9 mouse cellular contexts compared by ENCODE assay signal in genomic region chr9:20662325-20662724, GRCm38 (mm10). TPM values are rescaled to one million over a fixed set of nuclear protein-coding genes. Genes with fewer than 3 reads are reported as not detected.
DNase-seq lines count a peak whose midpoint lies in the region; ATAC-seq and TF ChIP-seq lines count a peak whose summit lies in the region.
"Had no signal": no experiment of that assay in that cellular context is flagged by ENCODE, and none has a peak within 500 bp of the region (broad histone marks: within the 10 kb centered on the region; RNA-seq: fewer than 3 reads in every experiment).

No protein-coding gene starts in this region.

- no peak for TF ChIP-seq POLR2A in heart, adult 2 months (IDR thresholded peaks at IDR 0.05; ENCODE audit: insufficient read depth, low read depth, low read length)
- no peak for TF ChIP-seq POLR2A in embryonic fibroblast, embryonic 13.5 days (IDR thresholded peaks at IDR 0.05; ENCODE audit: low read depth, low read length)
- TF ChIP-seq POLR2A in spleen, adult 2 months (IDR thresholded peaks at IDR 0.05; ENCODE audit: low read depth, low read length), result no peak

- ATAC-seq in midbrain, embryonic 12.5 days (ENCODE audit: low FRiP score, low read depth), result no peak

- TF ChIP-seq EP300 in heart, adult 2 months (IDR thresholded peaks at IDR 0.05; ENCODE audit: insufficient read depth, low read depth, low read length), result no peak

- no peaks in the 10 kb centered on the region for H3K79me2 ChIP-seq in heart, adult 2 months (replicated peaks; ENCODE audit: control insufficient read depth, insufficient read depth, low read length)

- TF ChIP-seq CTCF in heart, adult 2 months (IDR thresholded peaks at IDR 0.05), result peak; percentile 95
- peak; percentile 80 for TF ChIP-seq CTCF in embryonic fibroblast, embryonic 13.5 days (IDR thresholded peaks at IDR 0.05; ENCODE audit: borderline replicate concordance, insufficient read depth, low read length)
- peak; percentile 91 for TF ChIP-seq CTCF in spleen, adult 2 months (IDR thresholded peaks at IDR 0.05; ENCODE audit: extremely low read depth, insufficient read depth, insufficient read length, insufficient replicate concordance)

- no peak overlapping the region for H3K4me3 ChIP-seq in heart, adult 2 months
- H3K4me3 ChIP-seq in heart, embryonic 10.5 days, result no peak overlapping the region
- no peak overlapping the region for H3K4me3 ChIP-seq in embryonic fibroblast, embryonic 13.5 days (ENCODE audit: insufficient read depth, low read length)
- no peak overlapping the region for H3K4me3 ChIP-seq in hindbrain, embryonic 10.5 days
- no peak overlapping the region for H3K4me3 ChIP-seq in midbrain, embryonic 12.5 days
- H3K4me3 ChIP-seq in spleen, adult 2 months (ENCODE audit: extremely low read depth, insufficient read depth, insufficient read length), result no peak overlapping the region
- H3K4me3 ChIP-seq: limb, embryonic 13.5 days had no signal

- no peaks in the 10 kb centered on the region for H3K27me3 ChIP-seq in heart, adult 2 months (ENCODE audit: control insufficient read depth, insufficient read depth, low read length)
- H3K27me3 ChIP-seq in heart, embryonic 10.5 days (ENCODE audit: insufficient read depth, poor library complexity, severe bottlenecking), result no peaks in the 10 kb centered on the region
- no peaks in the 10 kb centered on the region for H3K27me3 ChIP-seq in hindbrain, embryonic 10.5 days (ENCODE audit: insufficient read depth, poor library complexity, severe bottlenecking)
- H3K27me3 ChIP-seq in midbrain, embryonic 12.5 days, result no peaks in the 10 kb centered on the region
- no peaks in the 10 kb centered on the region for H3K27me3 ChIP-seq in spleen, adult 2 months (ENCODE audit: control insufficient read depth, insufficient read depth, low read length)
- H3K27me3 ChIP-seq: limb, embryonic 13.5 days had no signal

- H3K36me3 ChIP-seq in heart, adult 2 months (ENCODE audit: control insufficient read depth, insufficient read depth, low read length), result no peaks in the 10 kb centered on the region; the same call in 1 of the 2 replicates
- H3K36me3 ChIP-seq in heart, embryonic 10.5 days, result peaks cover 74% of the 10 kb centered on the region
- H3K36me3 ChIP-seq in hindbrain, embryonic 10.5 days, result peaks cover 81% of the 10 kb centered on the region
- peaks cover 68% of the 10 kb centered on the region for H3K36me3 ChIP-seq in midbrain, embryonic 12.5 days
- peaks cover 27% of the 10 kb centered on the region for H3K36me3 ChIP-seq in spleen, adult 2 months (ENCODE audit: control insufficient read depth, insufficient read depth, low read length)

- WGBS in heart, adult 2 months, result 50% methylated on average over 3 of the region's 3 CpGs
- 57% methylated on average over 3 of the region's 3 CpGs for whole genome bisulfite sequencing in heart, embryonic 10.5 days
- WGBS in hindbrain, embryonic 10.5 days, result 62% methylated on average over 3 of the region's 3 CpGs
- WGBS in midbrain, embryonic 12.5 days, result 56% methylated on average over 3 of the region's 3 CpGs
- 67% methylated on average over 3 of the region's 3 CpGs for WGBS in spleen, adult 2 months

- peak; percentile 51 to 75 for DNase-seq in heart, adult 2 months
- no peak for DNase-seq in heart, embryonic 10.5 days (ENCODE audit: low spot score)
- DNase-seq in ZHBTc4 (ENCODE audit: low read depth, low spot score), result peak; percentile 76
- peak; percentile 73 for DNase-seq in hindbrain, embryonic 10.5 days (ENCODE audit: low spot score)
- DNase-seq in left cerebral cortex, adult 8-10 months (ENCODE audit: low spot score in 2 of 2), result peak; percentile 66 to 69
- peak in 1 of 2 experiments; percentile 51 for DNase-seq in spleen, adult 2 months (ENCODE audit: low read depth in 1 of 2, low spot score in 2 of 2)

- H3K9me3 ChIP-seq in heart, embryonic 10.5 days, result no peaks in the 10 kb centered on the region
- H3K9me3 ChIP-seq in hindbrain, embryonic 10.5 days, result no peaks in the 10 kb centered on the region
- no peaks in the 10 kb centered on the region for H3K9me3 ChIP-seq in midbrain, embryonic 12.5 days
- H3K9me3 ChIP-seq: limb, embryonic 13.5 days had no signal

- H3K4me1 ChIP-seq in heart, adult 2 months (ENCODE audit: control insufficient read depth, insufficient read depth, low read length), result peaks cover 1% of the 10 kb centered on the region; the same call in 1 of the 2 replicates
- peaks cover 16% of the 10 kb centered on the region; the same call in 1 of the 2 replicates for H3K4me1 ChIP-seq in heart, embryonic 10.5 days
- no peaks in the 10 kb centered on the region for H3K4me1 ChIP-seq in embryonic fibroblast, embryonic 13.5 days (ENCODE audit: control insufficient read depth, insufficient read depth, low read length)
- H3K4me1 ChIP-seq in hindbrain, embryonic 10.5 days (replicated peaks), result peaks cover 48% of the 10 kb centered on the region
- peaks cover 44% of the 10 kb centered on the region for H3K4me1 ChIP-seq in midbrain, embryonic 12.5 days
- H3K4me1 ChIP-seq in spleen, adult 2 months (ENCODE audit: control insufficient read depth, insufficient read depth, insufficient read length), result no peaks in the 10 kb centered on the region

- intact Hi-C loops in heart, adult 2 months (cut with DNase I), result loop anchor here (5.0 kb wide), 2 partner anchors 65 to 170 kb away; no protein-coding TSS in a partner anchor

- no peak overlapping the region for H3K4me2 ChIP-seq in midbrain, embryonic 12.5 days (replicated peaks)
- H3K4me2 ChIP-seq: limb, embryonic 13.5 days had no signal

- no peak overlapping the region for H3K9ac ChIP-seq in heart, adult 2 months (ENCODE audit: low read depth, low read length)
- H3K9ac ChIP-seq in midbrain, embryonic 12.5 days (replicated peaks), result no peak overlapping the region
- H3K9ac ChIP-seq: limb, embryonic 13.5 days had no signal

- H3K27ac ChIP-seq in heart, adult 2 months, result no peak overlapping the region
- no peak overlapping the region for H3K27ac ChIP-seq in heart, embryonic 10.5 days
- no peak overlapping the region for H3K27ac ChIP-seq in embryonic fibroblast, embryonic 13.5 days (ENCODE audit: insufficient read depth, low read length)
- peak overlapping the region; percentile 69 for H3K27ac ChIP-seq in hindbrain, embryonic 10.5 days
- H3K27ac ChIP-seq in midbrain, embryonic 12.5 days (replicated peaks), result peak overlapping the region; percentile 71; the same call in 1 of the 2 replicates
- no peak overlapping the region for H3K27ac ChIP-seq in spleen, adult 2 months (ENCODE audit: insufficient read depth, low read length)
- H3K27ac ChIP-seq: limb, embryonic 13.5 days had no signal

RNA-seq across cellular contexts. Expression of gene Pin1, which starts 10.4 kb away (rescaled TPM):
- total RNA-seq in heart, adult 2 months (2021), result 10 to 100 TPM; 17.8 to 18.6 TPM
- 18.8 and 20.8 TPM in 2 replicates for polyA plus RNA-seq in heart, adult 2 months (2012; rRNA removed)
- polyA plus RNA-seq in heart, embryonic 10.5 days (2016; fragmentation: Nextera tagmentation; extraction: Ambion mirVana), result 68.6 and 80.2 TPM in 2 replicates
- 18.6 and 20.3 TPM in 2 replicates for polyA plus RNA-seq in embryonic fibroblast, embryonic 13.5 days (2011; ENCODE audit: insufficient read length, low read depth, missing spikeins)
- polyA plus RNA-seq in hindbrain, embryonic 10.5 days (2016; fragmentation: Nextera tagmentation; extraction: Ambion mirVana), result 83.7 and 88.6 TPM in 2 replicates
- 10 to 100 TPM; 32.7 to 37.5 (median 35.2) TPM for total RNA-seq in left cerebral cortex, adult 8-10 months (2022)
- 54.6 and 54.8 TPM in 2 replicates for polyA plus RNA-seq in midbrain, embryonic 12.5 days (2016; fragmentation: Nextera tagmentation; extraction: Ambion mirVana)
- 11.3 and 12.0 TPM in 2 replicates for polyA plus RNA-seq in spleen, adult 2 months (2012; rRNA removed)

RNA-seq across cellular contexts. Expression of gene Fbxl12, which starts 17.8 kb away (rescaled TPM):
- total RNA-seq in heart, adult 2 months (2021), result 10 to 100 TPM in 1 of 2 experiments, 1 to 10 TPM in 1; 8.8 to 10.3 TPM
- 16.6 and 17.9 TPM in 2 replicates for polyA plus RNA-seq in heart, adult 2 months (2012; rRNA removed)
- 22.2 and 23.0 TPM in 2 replicates for polyA plus RNA-seq in heart, embryonic 10.5 days (2016; fragmentation: Nextera tagmentation; extraction: Ambion mirVana)
- polyA plus RNA-seq in embryonic fibroblast, embryonic 13.5 days (2011; ENCODE audit: insufficient read length, low read depth, missing spikeins), result 18.3 and 18.9 TPM in 2 replicates
- polyA plus RNA-seq in hindbrain, embryonic 10.5 days (2016; fragmentation: Nextera tagmentation; extraction: Ambion mirVana), result 21.5 and 21.9 TPM in 2 replicates
- total RNA-seq in left cerebral cortex, adult 8-10 months (2022), result 10 to 100 TPM; 20.1 to 29.5 (median 26.9) TPM
- 19.2 and 20.5 TPM in 2 replicates for polyA plus RNA-seq in midbrain, embryonic 12.5 days (2016; fragmentation: Nextera tagmentation; extraction: Ambion mirVana)
- 82.2 and 105 TPM in 2 replicates for polyA plus RNA-seq in spleen, adult 2 months (2012; rRNA removed)

RNA-seq across cellular contexts. Expression of gene Ubl5, which starts 19.6 kb away (rescaled TPM):
- total RNA-seq in heart, adult 2 months (2021), result 100 to 1,000 TPM; 233 to 269 TPM
- 275 and 362 TPM in 2 replicates for polyA plus RNA-seq in heart, adult 2 months (2012; rRNA removed)
- 285 and 287 TPM in 2 replicates for polyA plus RNA-seq in heart, embryonic 10.5 days (2016; fragmentation: Nextera tagmentation; extraction: Ambion mirVana)
- polyA plus RNA-seq in embryonic fibroblast, embryonic 13.5 days (2011; ENCODE audit: insufficient read length, low read depth, missing spikeins), result 243 and 252 TPM in 2 replicates
- 393 and 437 TPM in 2 replicates for polyA plus RNA-seq in hindbrain, embryonic 10.5 days (2016; fragmentation: Nextera tagmentation; extraction: Ambion mirVana)
- 100 to 1,000 TPM; 263 to 330 (median 301) TPM for total RNA-seq in left cerebral cortex, adult 8-10 months (2022)
- 463 and 492 TPM in 2 replicates for polyA plus RNA-seq in midbrain, embryonic 12.5 days (2016; fragmentation: Nextera tagmentation; extraction: Ambion mirVana)
- 96.6 and 178 TPM in 2 replicates for polyA plus RNA-seq in spleen, adult 2 months (2012; rRNA removed)

Comparison
In these comparisons a context has a peak if more than half of its experiments do, and no peak if none do; other contexts are left out.
1. H3K27ac ChIP-seq: peak in hindbrain, embryonic 10.5 days (single experiment) and midbrain, embryonic 12.5 days (single experiment); none in heart, adult 2 months (single experiment), heart, embryonic 10.5 days (single experiment), embryonic fibroblast, embryonic 13.5 days (single experiment) and spleen, adult 2 months (single experiment).
2. Peak in every context shown above with its lines, with median percentiles within 50 percentile points of each other: CTCF ChIP-seq.